Mouse (Mus musculus) urinary bladder, postnatal 14 days (tissue): ENCODE data around the gene Arhgap23.
A peak's percentile ranks its signal among the peaks of the same experiment; 100 is the strongest.

Experiments used
- DNase-seq: peaks from one replicate; pipeline ENCODE4 v3.0.0; 2021; ENCODE audit warnings: low spot score

Gene Arhgap23

DNA sequence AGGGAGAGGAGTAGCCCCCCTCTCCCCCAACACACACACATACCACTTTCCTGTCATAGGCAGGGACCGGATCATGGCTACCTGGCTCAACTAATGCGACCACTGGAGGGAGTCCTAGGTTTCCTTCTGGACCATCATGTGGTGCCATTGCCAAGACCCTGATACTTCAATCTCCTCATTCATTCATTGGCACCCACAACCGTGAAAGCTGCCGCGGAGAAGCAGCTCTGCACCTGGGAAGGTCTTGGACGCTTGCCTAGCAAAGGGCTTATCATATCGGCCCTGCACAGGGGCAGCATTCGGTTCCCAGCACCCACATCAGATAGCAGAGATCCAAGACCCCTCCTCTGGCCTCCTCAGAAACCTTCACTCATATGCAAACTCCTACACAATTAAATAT is 91.0 kb downstream of the Arhgap23 start:
- DNase-seq, result no peak

DNA sequence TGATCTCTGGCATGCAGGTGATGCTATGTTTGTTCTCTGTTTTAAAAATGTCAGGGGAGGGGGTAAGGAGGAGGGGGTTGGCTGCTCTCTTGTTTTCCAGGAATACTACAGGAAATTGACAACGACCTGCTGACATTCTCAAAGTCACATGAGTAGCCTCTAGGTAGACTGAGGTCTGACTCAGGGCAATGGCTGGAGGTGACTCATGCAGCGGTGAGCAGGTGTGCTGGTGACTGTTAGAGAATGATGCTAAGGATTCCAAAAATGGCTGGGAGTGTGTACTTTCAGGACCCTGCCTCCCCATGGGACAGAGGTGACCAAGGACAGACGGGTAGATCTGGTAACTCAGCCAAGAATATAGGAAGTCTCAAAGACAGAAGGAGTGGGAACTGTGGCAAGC is 92.9 kb downstream of the Arhgap23 start:
- no peak for DNase-seq

DNA sequence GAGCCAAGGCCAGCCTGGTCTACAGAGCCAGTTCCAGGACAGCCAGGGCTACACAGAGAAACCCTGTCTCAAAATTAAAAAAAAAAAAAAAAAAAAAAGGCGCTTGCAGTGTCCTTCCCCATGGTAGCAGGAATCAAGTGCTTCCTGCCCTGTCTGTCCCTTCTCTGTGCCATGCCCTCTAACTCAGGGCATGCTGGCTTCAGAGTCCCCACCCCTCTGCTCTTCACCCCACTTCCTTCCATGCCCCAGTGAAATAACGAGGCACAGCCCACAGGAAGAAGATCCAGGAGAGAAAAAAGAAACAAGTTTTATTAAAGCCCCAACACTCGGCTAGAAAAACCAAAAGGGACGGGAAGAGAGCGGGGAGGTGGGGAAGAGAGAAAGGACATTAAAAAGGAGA is 93.7 kb downstream of the Arhgap23 start:
- no peak for DNase-seq

- no peak for DNase-seq
Observed at GRCm38 (mm10) chr11:97509715-97510485, 94.6 kb downstream of the Arhgap23 start.

DNA sequence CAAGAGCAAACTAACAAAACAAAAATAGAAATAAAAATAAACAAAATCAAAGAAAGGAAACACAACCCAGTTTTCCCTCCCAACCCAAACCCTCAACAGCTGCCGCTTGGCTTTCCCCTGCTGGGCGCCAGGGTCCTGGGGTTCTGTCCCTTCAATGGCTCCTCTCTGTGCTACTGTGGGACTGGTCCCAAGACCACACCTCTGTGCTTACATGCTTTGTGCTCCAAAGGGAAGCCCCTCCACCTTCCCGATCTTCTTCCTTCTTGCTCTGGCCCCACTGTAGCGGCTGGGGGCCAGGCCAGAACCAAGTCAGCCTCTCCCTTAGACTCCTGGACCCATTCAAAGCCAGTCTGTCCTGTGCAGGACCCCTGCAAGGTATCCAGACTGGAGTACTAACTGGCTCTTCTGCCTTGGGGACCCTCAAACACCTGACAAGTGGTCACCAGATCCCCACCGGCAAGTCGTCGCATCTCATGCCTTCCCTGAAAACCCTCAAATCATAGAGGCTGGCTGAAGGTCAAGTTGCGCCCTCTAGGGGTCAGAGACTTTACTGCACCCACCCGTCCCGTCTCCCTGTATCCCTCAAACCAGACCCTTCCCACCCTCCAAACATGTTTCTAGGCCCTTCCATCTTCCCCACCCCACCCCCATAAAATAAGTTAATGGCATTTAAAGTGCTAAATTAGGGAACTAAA is 95.8 kb downstream of the Arhgap23 start:
- peak; percentile 72 for DNase-seq

- no peak for DNase-seq
Observed at GRCm38 (mm10) chr11:97511661-97512369, 96.5 kb downstream of the Arhgap23 start.

- no peak for DNase-seq
Observed at GRCm38 (mm10) chr11:97512511-97512910, 97.2 kb downstream of the Arhgap23 start.

- DNase-seq, result no peak
Observed at GRCm38 (mm10) chr11:97513066-97513465, 97.7 kb downstream of the Arhgap23 start.

DNA sequence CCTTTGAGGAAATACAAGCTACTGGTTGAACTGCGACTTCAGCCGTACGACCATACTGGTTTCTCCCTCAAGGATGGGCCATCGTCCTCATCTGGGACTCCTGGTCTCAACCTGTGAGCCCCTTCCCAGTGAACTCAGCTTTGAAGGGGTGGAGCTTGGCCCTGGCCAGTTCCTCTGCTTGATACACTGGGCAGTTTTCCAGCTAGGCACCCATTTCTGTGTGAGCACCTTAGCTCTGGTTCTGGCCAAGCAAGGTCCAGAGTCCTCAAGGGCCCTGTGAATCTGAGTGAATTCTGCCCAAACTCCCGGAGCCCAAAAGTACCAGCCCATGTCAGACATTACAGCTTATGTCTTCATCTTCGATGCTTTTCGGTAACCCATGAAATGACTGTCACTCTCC is 105.2 kb downstream of the Arhgap23 start:
- no peak for DNase-seq

- DNase-seq, result no peak
Observed at GRCm38 (mm10) chr11:97521741-97522474, 106.6 kb downstream of the Arhgap23 start.

- DNase-seq, result no peak
Observed at GRCm38 (mm10) chr11:97523107-97523506, 107.8 kb downstream of the Arhgap23 start.

DNA sequence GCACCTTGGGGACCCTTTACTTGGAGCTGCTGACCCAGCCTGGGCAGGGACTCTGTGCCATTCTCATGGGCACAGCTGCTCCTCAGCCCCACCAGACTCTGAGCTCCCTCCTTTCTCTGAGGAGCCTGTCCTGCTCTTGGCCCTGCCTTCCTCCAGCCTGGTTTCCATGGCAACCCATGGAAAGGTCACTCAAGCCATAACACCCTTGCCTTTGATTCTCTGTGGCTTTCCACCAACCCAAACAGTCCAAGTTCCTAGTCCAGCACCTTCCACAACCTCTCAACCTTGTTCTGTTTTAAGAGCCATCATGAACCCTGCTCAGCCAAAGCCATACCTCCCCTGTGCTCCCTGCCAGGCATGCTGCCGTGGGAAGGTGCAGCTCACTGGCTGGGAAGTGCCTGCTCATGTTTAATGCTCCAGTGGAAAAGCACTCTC is 108.5 kb downstream of the Arhgap23 start:
- DNase-seq, result no peak

- DNase-seq, result no peak
Observed at GRCm38 (mm10) chr11:97524306-97524705, 109.0 kb downstream of the Arhgap23 start.

- no peak for DNase-seq
Observed at GRCm38 (mm10) chr11:97525313-97525712, 110.0 kb downstream of the Arhgap23 start.

DNA sequence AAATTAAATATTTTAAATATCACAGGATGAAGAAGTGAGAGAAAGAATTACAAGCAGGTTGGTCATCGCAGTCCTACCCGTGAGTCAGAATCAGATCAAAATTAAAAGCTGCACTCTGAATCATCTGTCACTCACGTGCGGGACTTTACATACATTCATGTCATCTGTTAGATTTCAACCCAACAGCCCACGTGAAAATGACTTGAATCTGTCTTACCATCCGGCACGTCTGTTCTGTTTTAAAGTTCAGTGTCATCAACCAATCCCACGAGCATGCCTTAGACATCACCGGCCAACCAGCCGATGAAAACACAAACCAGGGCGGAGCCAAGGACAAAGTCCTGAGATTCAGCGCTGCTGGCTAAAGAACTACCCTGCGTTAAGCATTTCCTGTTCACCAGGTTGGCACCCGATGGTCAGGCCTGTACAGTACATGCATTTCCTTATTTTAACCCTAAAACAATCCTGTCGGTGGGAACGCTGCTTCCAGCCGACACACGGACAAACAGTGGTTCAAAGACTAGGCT is 113.0 kb downstream of the Arhgap23 start:
- DNase-seq, result no peak

GRCm38 (mm10) chr11:97530069-97530468 is 114.7 kb downstream of the Arhgap23 start:
- no peak for DNase-seq

GRCm38 (mm10) chr11:97530961-97531360 is 115.6 kb downstream of the Arhgap23 start:
- no peak for DNase-seq

- DNase-seq, result peak; percentile 90
Observed at GRCm38 (mm10) chr11:97531381-97532260, 116.3 kb downstream of the Arhgap23 start.

DNA sequence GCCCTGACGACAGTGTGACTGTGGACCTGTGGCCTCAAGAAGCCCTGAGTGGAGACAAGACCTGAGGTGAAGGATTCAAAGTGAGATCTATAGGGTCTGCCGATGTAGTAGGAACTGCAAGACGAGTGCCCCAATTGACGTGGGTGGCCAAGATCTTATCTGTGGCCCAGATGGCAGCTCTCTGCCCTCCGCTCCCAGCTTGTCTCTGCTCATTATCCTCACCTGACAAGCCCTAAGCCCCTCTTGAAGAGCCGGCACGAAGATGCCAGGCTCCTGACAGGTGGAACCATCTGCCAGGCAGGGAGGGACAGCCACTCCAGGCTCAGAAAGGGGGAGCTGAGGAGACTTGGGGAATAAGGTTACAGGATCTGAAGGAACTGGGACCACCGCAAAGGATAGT is 117.0 kb downstream of the Arhgap23 start:
- DNase-seq, result no peak

DNA sequence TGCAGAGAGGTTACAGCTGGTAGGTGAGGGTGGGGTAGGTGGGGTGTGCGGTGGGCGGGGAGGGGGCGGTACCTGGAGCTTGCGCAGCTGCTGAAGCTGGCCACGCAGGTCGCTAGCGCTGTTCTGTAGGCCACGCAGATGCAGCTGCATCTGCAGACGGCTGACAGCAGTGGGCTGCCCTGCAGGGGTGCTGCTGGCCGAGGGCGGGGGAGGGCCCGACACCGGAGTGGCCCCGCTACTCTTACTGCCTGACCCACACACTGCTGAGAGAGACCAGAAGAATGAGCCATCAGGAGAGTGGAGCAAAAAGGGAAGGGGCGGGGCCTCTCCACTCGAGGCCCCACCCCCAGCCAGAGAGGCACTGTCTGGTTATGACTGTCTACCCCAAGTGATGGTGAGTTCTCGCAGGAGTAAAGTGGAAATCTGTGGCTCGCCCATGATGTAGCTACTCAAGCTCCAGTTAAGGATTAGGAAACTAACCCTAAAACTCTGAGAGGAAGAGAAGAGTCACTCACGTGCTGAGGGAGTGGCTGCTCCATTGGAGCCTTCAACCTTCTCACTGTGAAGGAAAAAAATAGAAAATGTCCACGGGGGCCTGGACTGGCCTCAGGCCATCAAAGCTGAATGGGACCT is 117.7 kb downstream of the Arhgap23 start:
- DNase-seq, result no peak
